Mouse (Mus musculus): ENCODE measurements around the gene Alg12.

DNA sequence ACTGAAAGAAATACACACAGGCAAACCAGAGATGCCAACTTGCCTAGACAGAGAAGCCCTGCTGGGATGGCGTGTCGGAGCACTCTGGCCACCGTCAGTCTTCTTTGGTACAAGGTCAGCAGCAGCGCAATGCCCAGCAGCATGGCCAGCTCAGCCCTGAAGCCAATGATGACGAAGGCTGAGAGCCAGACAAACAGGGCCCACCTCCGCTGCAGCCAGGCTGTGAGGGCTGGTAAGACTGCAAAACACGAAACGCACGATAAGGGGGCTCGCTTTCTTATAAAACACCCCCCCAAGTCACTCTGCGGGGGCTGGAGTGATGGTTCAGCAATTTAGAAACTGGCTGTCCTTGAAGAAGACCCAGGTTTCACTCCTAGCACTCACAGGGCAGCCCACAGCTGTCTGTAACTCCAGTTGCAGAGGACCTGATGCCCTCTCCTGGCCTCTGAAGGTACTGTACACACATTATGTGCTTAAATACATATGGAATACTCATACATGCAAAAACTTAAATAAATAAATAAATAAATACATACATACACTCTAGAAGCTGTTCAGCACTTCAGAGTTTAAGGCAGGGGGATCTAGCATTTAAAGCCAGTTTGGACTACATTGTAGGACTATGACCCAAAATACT lies 4.6 kb downstream of the Alg12 start:
- TF ChIP-seq GATA1 (IDR thresholded peaks at IDR 0.05; ENCODE audit: borderline replicate concordance, low read length): no peak
- TF ChIP-seq FLI1 (IDR thresholded peaks at IDR 0.05; ENCODE audit: low read length): no peak
